ENCODE assay signal across 8 mouse cellular contexts in the genomic region with DNA sequence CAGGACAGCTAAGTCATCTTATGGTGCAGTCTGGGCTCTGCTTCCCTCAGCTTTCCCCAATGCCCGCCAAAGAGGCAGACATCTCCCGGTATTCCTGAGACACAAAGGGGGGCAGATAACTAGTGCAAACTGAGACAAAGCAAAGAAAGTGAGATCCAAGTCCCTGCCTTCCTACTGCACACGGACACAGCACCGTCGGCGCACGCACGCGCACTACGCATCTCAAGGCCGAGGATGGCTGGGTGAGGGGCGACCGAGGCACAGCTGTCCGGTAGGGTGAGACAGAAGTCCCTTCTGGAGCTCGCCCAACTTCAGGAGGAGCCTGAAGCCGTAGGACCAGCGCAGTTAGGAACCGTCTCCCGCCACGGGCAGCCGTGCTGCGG. TPM values are rescaled to one million over a fixed set of nuclear protein-coding genes. Genes with fewer than 3 reads are reported as not detected.
DNase-seq lines count a peak whose midpoint lies in the region; ATAC-seq and TF ChIP-seq lines count a peak whose summit lies in the region.

No protein-coding gene starts in this region.

- peaks cover 0 to 10% of the 10 kb centered on the region in 2 experiments; a peak in 2 of 4 replicates for H3K4me1 ChIP-seq in ES-E14 (ENCODE audit: control insufficient read depth in 2 of 2, insufficient read depth in 2 of 2, low read length in 2 of 2, poor library complexity in 1 of 2)
- H3K4me1 ChIP-seq in cortical plate, adult 2 months (ENCODE audit: control insufficient read depth, insufficient read depth, low read length) = peaks cover 11% of the 10 kb centered on the region
- H3K4me1 ChIP-seq in liver, embryonic 15.5 days (replicated peaks) = peaks cover 38% of the 10 kb centered on the region
- H3K4me1 ChIP-seq in neural tube, embryonic 12.5 days = peaks cover 24% of the 10 kb centered on the region

- WGBS in liver, embryonic 15.5 days (ENCODE audit: insufficient replicate concordance) = under 1% methylated on average over 21 of the region's 22 CpGs
- 0% methylated on average over 22 of the region's 22 CpGs for WGBS in neural tube, embryonic 12.5 days

- peak overlapping the region; percentile 86 for H3K9ac ChIP-seq in ES-E14 (ENCODE audit: insufficient read depth, low read depth, low read length, poor library complexity, severe bottlenecking)
- peak overlapping the region; percentile 94 for H3K9ac ChIP-seq in liver, embryonic 15.5 days
- H3K9ac ChIP-seq in neural tube, embryonic 12.5 days = peak overlapping the region; percentile 93

- peak; percentile 74; the same call in 1 of the 2 replicates for TF ChIP-seq POLR2A in cortical plate, adult 2 months (IDR thresholded peaks at IDR 0.05; ENCODE audit: extremely low read depth, insufficient read depth, low read length)

- H3K27me3 ChIP-seq in liver, embryonic 15.5 days = no peaks in the 10 kb centered on the region
- no peaks in the 10 kb centered on the region for H3K27me3 ChIP-seq in neural tube, embryonic 12.5 days (replicated peaks)

- in situ Hi-C loops in ES-E14 (cut with MboI; ENCODE audit: low sequenced_read_pairs in 2 of 2, unreplicated experiment in 2 of 2) = no loop called here

- peak overlapping the region; percentile 83 to 96 for H3K4me3 ChIP-seq in ES-E14 (ENCODE audit: insufficient read depth in 1 of 2, low read depth in 1 of 2, low read length in 2 of 2, poor library complexity in 1 of 2, severe bottlenecking in 1 of 2)
- H3K4me3 ChIP-seq in cortical plate, adult 2 months (ENCODE audit: insufficient read depth, low read length) = peak overlapping the region; percentile 88
- peak overlapping the region; percentile 95 for H3K4me3 ChIP-seq in liver, embryonic 15.5 days (replicated peaks)
- peak overlapping the region; percentile 76 for H3K4me3 ChIP-seq in neural tube, embryonic 12.5 days

- H3K36me3 ChIP-seq in ES-E14 (ENCODE audit: control insufficient read depth, insufficient read depth, low read length, poor library complexity, severe bottlenecking) = peaks cover 10% of the 10 kb centered on the region
- H3K36me3 ChIP-seq in liver, embryonic 15.5 days (replicated peaks) = peaks cover 34% of the 10 kb centered on the region
- peaks cover 30% of the 10 kb centered on the region for H3K36me3 ChIP-seq in neural tube, embryonic 12.5 days

- peak; percentile 83 for DNase-seq in A20 (ENCODE audit: low read depth, low spot score)
- no peak for DNase-seq in ES-E14 (ENCODE audit: low read depth, low spot score)
- DNase-seq in gastrocnemius, postnatal 4 days (ENCODE audit: low spot score in 2 of 2) = peak; percentile 47 to 78
- DNase-seq in kidney, postnatal 10 days = peak; percentile 84
- no peak for DNase-seq in thymus, adult 18-20 months

- peak overlapping the region; percentile 40; the same call in 1 of the 2 replicates for H3K27ac ChIP-seq in ES-E14 (ENCODE audit: insufficient read depth, low read depth, low read length, poor library complexity, severe bottlenecking)
- H3K27ac ChIP-seq in cortical plate, adult 2 months (ENCODE audit: insufficient read depth, low read length) = peak overlapping the region; percentile 94
- peak overlapping the region; percentile 89 for H3K27ac ChIP-seq in liver, embryonic 15.5 days (replicated peaks)
- H3K27ac ChIP-seq in neural tube, embryonic 12.5 days = peak overlapping the region; percentile 92

- H3K4me2 ChIP-seq in liver, embryonic 15.5 days = peak overlapping the region; percentile 95
- H3K4me2 ChIP-seq in neural tube, embryonic 12.5 days (replicated peaks) = peak overlapping the region; percentile 84

- ATAC-seq in liver, embryonic 15.5 days (ENCODE audit: insufficient read depth) = peak; percentile 63
- ATAC-seq in neural tube, embryonic 12.5 days (ENCODE audit: low FRiP score, low read depth) = peak; percentile 92

- H3K9me3 ChIP-seq in ES-E14 (ENCODE audit: control insufficient read depth, insufficient read depth, low read depth, low read length) = no peaks in the 10 kb centered on the region
- no peaks in the 10 kb centered on the region for H3K9me3 ChIP-seq in liver, embryonic 15.5 days (replicated peaks)
- H3K9me3 ChIP-seq in neural tube, embryonic 12.5 days = no peaks in the 10 kb centered on the region

- TF ChIP-seq CTCF in cortical plate, adult 2 months (IDR thresholded peaks at IDR 0.05; ENCODE audit: extremely low read depth, insufficient read depth, low read length) = no peak

TF ChIP-seq in ES-E14, 5 proteins besides CTCF, POLR2A, EP300 and RAD21:
- TF ChIP-seq ZNF384 (IDR thresholded peaks at IDR 0.05; ENCODE audit: low read depth, low read length) (no peak), CHD2 (IDR thresholded peaks at IDR 0.05; ENCODE audit: low read depth, low read length) (no peak), ZC3H11A (IDR thresholded peaks at IDR 0.05; ENCODE audit: borderline replicate concordance, low read depth, low read length) (no peak), HCFC1 (IDR thresholded peaks at IDR 0.05; ENCODE audit: borderline replicate concordance, insufficient read depth, low read length) (no peak), MAFK (IDR thresholded peaks at IDR 0.05; ENCODE audit: insufficient read depth, low read depth, low read length) (no peak)

RNA-seq across cellular contexts. Expression of a gene that starts 0.5 kb away (rescaled TPM):
- 25.6 and 32.0 TPM in 2 replicates for total RNA-seq in ES-E14 (2012; rRNA removed)
- polyA plus RNA-seq in cortical plate, adult 2 months (2012; rRNA removed) = 39.0 and 40.0 TPM in 2 replicates
- total RNA-seq in gastrocnemius, postnatal 4 days (2021) = 10 to 100 TPM; 47.3 to 48.4 TPM
- 22.7 and 25.9 TPM in 2 replicates for polyA plus RNA-seq in liver, embryonic 15.5 days (2015; fragmentation: Nextera tagmentation; extraction: Ambion mirVana)
- polyA plus RNA-seq in neural tube, embryonic 12.5 days (2016; fragmentation: Nextera tagmentation; extraction: Ambion mirVana) = 135 and 139 TPM in 2 replicates

RNA-seq across cellular contexts. Expression of a gene that starts 23.6 kb away (rescaled TPM):
- 0.32 and 0.45 TPM in 2 replicates for total RNA-seq in ES-E14 (2012; rRNA removed)
- polyA plus RNA-seq in cortical plate, adult 2 months (2012; rRNA removed) = 0.66 and 0.90 TPM in 2 replicates
- total RNA-seq in gastrocnemius, postnatal 4 days (2021) = under 1 TPM in 1 of 2 experiments, not detected in 1; 0.39 TPM
- not detected in 2 replicates for polyA plus RNA-seq in liver, embryonic 15.5 days (2015; fragmentation: Nextera tagmentation; extraction: Ambion mirVana)
- polyA plus RNA-seq in neural tube, embryonic 12.5 days (2016; fragmentation: Nextera tagmentation; extraction: Ambion mirVana) = not detected in 2 replicates

Comparison
In these comparisons a context has a peak if more than half of its experiments do, and no peak if none do; other contexts are left out.
1. DNase-seq: peak in A20 (single experiment), gastrocnemius, postnatal 4 days (2 of 2) and kidney, postnatal 10 days (single experiment); none in ES-E14 (single experiment) and thymus, adult 18-20 months (0 of 2).
2. H3K27ac ChIP-seq: peak in every context shown above with its lines; median percentile 94 in cortical plate, adult 2 months; 92 in neural tube, embryonic 12.5 days; 89 in liver, embryonic 15.5 days; 40 in ES-E14.
3. Peak in every context shown above with its lines, with median percentiles within 50 percentile points of each other: H3K4me3 ChIP-seq and H3K9ac ChIP-seq.